Mouse (Mus musculus) erythroblast, embryonic 14.5 days (primary cell): ENCODE results near the gene Pdgfd. TPM values are rescaled to one million over a fixed set of nuclear protein-coding genes. Genes with fewer than 3 reads are reported as not detected.

Source experiments
- H3K27me3 ChIP-seq: 2 replicates; pipeline ENCODE4 v1.6.1; 2012; ENCODE audit warnings: inconsistent platforms; ENCODE audit not compliant: control insufficient read depth
- H3K36me3 ChIP-seq: 2 replicates; pipeline ENCODE4 v1.6.1; 2012; ENCODE audit warnings: mild to moderate bottlenecking, inconsistent platforms; ENCODE audit not compliant: control insufficient read depth
- H3K4me1 ChIP-seq: 2 replicates; pipeline ENCODE4 v1.6.1; 2012; ENCODE audit warnings: inconsistent platforms; ENCODE audit not compliant: control insufficient read depth
- H3K4me3 ChIP-seq: replicated peaks from 2 replicates; pipeline ENCODE3; 2012; ENCODE audit warnings: moderate library complexity, mild to moderate bottlenecking, inconsistent platforms
- H3K9me3 ChIP-seq: 2 replicates; pipeline ENCODE4 v1.6.1; 2012; ENCODE audit warnings: low read length, inconsistent platforms, mixed read lengths; ENCODE audit not compliant: control insufficient read depth
- GATA1 ChIP-seq: IDR thresholded peaks from 2 replicates; pipeline ENCODE4 v1.6.1; 2012; ENCODE audit warnings: low read length, inconsistent platforms, mixed read lengths
- TAL1 ChIP-seq: IDR thresholded peaks from 3 replicates; pipeline ENCODE4 v1.6.1; 2012; ENCODE audit warnings: low read length, inconsistent platforms, mixed read lengths
- polyA plus RNA-seq: library from polyadenylated mRNA; stranded (reverse); fragments of >175 nt; gene quantifications from 2 replicates; pipeline ENCODE4 v1.2.3, GENCODE M21; 2012

The Pdgfd gene
- not detected in 2 replicates for polyA plus RNA-seq

DNA sequence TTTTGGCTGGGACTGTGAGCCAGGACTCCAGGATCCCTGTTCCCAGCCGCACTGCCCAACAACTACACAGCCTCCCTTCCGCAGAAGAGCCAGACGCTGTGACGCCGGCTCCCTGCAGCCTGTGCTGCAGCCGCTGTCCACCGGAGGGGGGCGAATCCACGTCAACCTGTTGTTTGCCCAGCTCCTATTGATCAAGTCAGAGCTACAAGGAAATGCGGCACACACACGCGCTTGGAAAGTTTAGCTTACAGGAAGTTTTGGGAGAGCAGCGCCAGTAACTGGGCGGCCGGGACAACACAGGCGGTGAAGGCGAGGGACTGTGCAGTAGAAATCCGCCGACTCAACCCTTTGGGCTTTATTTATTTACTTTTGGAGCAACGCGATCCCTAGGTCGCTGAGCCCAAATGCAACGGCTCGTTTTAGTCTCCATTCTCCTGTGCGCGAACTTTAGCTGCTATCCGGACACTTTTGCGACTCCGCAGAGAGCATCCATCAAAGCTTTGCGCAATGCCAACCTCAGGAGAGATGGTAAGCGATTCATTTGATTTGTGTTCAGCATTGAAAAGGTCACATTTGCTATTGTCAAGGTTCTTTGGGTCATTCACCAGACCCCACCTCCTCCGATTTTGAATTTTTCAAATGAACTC is at the start of gene Pdgfd:
Gene Pdgfd, plus strand, starts transcription at position 194 of the 647 bp plus-strand sequence.
- H3K27me3 ChIP-seq: peaks cover 9% of the 10 kb centered on the region
- no peaks in the 10 kb centered on the region for H3K9me3 ChIP-seq
- H3K4me3 ChIP-seq: peak within 1 kb of the TSS; percentile 53
- no peaks in the 10 kb centered on the region for H3K36me3 ChIP-seq
- TF ChIP-seq TAL1 (no peak), GATA1 (no peak)
- H3K4me1 ChIP-seq: no peaks in the 10 kb centered on the region

DNA sequence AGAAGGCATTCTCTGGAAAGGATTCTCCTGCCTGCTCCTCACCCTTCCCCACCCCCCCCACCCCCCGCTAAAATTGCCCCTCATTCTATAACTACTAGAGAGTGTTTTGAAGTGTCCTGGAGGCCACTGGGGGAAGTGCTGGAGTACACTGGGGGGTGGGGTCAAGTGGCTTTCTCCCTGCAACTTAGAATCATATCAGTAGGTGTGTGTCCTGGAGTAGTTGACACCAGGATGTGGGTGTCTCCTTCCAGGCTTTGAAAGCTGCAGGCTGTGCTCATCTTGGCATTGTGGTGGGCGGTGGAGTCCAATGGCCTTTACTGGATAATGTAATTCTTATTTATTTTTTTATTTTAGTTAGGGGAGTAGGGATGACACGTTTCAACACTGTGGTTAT is 651 bp downstream of the Pdgfd start:
- Histone ChIP-seq H3K9me3 (no peaks in the 10 kb centered on the region), H3K27me3 (peaks cover 9% of the 10 kb centered on the region), H3K4me3 (peak overlapping the region; percentile 53), H3K4me1 (no peaks in the 10 kb centered on the region), H3K36me3 (no peaks in the 10 kb centered on the region)
- TF ChIP-seq GATA1: no peak
- no peak for TF ChIP-seq TAL1

DNA sequence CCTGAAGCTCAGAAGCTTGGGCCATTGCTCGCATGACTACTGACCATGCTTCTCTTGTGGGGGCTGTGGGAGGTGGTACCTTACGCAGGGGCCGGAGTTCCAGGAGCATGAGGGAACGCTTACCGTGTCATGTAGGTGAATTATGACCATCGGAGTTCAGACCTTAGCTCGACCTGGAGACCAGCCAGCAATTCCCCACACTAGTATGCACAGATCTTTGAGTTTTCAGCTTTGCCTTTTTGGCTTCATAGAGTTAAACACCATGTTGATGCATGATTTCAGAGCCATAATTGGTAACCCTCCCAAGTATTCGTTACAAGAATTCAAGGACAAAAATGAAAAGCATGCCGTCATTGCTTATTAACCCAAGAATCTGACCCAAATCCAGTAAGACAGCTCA is 2.6 kb downstream of the Pdgfd start:
- no peaks in the 10 kb centered on the region for H3K4me1 ChIP-seq
- no peaks in the 10 kb centered on the region for H3K36me3 ChIP-seq
- TF ChIP-seq TAL1 (no peak), GATA1 (no peak)
- no peak overlapping the region for H3K4me3 ChIP-seq
- no peaks in the 10 kb centered on the region for H3K9me3 ChIP-seq
- H3K27me3 ChIP-seq: peaks cover 9% of the 10 kb centered on the region

DNA sequence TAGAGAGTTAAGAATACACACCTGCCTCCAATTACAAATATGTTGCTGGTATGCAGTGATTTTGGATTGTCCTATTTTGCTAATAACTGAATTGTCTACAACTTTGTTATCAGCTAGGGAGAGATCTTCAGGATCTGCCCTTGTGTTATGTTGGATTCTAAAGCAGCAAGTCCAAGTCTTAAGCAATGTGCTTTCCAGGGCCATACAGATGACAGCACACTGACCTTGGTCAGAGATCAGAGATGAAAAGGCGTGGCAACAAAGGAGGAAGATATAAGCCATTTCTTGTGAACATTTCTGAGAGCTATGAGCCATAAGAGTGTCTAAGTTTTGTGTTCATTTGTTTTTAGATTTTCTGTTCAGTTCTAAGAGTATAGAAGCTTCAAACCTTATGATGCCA is 4.9 kb downstream of the Pdgfd start:
- no peaks in the 10 kb centered on the region for H3K9me3 ChIP-seq
- no peaks in the 10 kb centered on the region for H3K36me3 ChIP-seq
- no peak for TF ChIP-seq GATA1
- no peak for TF ChIP-seq TAL1
- peaks cover 5% of the 10 kb centered on the region for H3K27me3 ChIP-seq
- no peak overlapping the region for H3K4me3 ChIP-seq
- H3K4me1 ChIP-seq: no peaks in the 10 kb centered on the region

DNA sequence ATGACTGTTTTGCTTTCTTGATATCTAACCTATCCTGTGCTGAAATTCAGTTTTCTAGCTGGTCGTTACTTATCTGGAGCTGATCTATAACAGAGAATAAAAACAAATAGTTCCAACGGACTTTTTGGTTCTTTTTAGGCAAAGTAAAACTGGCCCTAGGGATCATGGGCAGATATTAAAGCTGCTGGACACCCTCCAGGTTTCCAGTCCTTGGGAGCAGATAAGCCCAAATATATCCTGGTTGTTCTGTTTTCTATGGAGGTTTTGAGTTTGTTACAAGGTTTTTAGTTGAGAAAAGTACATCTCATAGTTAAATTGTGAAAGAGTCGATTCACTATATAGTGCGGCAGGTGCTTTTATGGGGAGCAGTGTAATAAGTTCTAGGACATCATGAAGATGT is 7.3 kb downstream of the Pdgfd start:
- no peak for TF ChIP-seq GATA1
- TF ChIP-seq TAL1: no peak
- H3K36me3 ChIP-seq: no peaks in the 10 kb centered on the region
- H3K27me3 ChIP-seq: no peaks in the 10 kb centered on the region
- no peaks in the 10 kb centered on the region for H3K4me1 ChIP-seq
- H3K9me3 ChIP-seq: no peaks in the 10 kb centered on the region
- no peak overlapping the region for H3K4me3 ChIP-seq

DNA sequence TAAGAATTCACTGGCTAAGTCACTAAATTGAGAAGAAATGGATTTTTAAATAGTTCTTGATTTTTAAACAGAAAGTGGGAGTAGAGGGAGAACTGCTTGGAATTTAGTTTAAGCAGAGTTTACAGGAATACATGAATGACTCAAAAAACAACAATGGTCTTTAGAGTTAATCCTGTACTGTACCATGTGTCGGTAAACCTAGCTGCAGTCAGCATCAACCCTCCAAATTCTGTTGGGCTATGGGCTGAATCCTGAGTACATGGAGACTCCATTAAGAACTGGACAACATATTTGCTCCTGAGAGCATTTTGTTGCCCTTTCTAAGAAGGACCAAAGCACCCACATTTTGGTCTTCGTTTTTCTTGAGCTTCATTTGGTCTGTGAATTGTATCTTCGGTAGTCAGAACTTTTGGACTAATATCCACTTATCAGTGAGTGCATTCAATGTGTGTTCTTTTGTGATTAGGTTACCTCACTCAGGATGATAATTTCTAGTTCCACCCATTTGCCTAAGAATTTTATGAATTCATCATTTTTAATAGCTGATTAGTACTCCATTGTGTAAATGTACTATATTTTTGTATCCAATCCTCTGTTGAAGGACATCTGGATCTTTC is 14.0 kb downstream of the Pdgfd start:
- TF ChIP-seq GATA1: no peak
- TF ChIP-seq TAL1: no peak
- Histone ChIP-seq H3K9me3 (no peaks in the 10 kb centered on the region), H3K36me3 (no peaks in the 10 kb centered on the region), H3K4me1 (peaks cover 9% of the 10 kb centered on the region), H3K27me3 (no peaks in the 10 kb centered on the region), H3K4me3 (no peak overlapping the region)

DNA sequence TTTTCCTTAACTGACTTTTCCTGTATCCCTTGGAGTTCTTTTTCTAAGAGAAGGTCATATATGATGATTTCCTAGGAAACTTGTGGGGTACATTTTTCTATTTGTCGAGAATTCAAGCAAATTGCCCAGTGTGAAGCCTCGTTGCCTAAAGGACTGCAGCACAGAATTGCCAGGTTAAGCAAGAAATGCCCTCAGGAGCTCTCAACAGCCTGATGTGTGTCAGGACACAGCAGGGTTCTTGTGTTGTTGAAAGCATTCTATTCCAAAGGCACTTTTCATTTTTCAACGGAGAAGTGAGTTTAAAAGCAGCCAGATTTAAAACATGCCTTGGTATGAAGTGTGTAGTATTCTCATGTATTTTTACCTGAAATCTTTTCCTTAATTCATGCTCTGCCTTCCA is 19.6 kb downstream of the Pdgfd start:
- peaks cover 3% of the 10 kb centered on the region for H3K4me1 ChIP-seq
- H3K9me3 ChIP-seq: no peaks in the 10 kb centered on the region
- no peak overlapping the region for H3K4me3 ChIP-seq
- H3K27me3 ChIP-seq: no peaks in the 10 kb centered on the region
- H3K36me3 ChIP-seq: no peaks in the 10 kb centered on the region
- TF ChIP-seq GATA1: no peak
- no peak for TF ChIP-seq TAL1

DNA sequence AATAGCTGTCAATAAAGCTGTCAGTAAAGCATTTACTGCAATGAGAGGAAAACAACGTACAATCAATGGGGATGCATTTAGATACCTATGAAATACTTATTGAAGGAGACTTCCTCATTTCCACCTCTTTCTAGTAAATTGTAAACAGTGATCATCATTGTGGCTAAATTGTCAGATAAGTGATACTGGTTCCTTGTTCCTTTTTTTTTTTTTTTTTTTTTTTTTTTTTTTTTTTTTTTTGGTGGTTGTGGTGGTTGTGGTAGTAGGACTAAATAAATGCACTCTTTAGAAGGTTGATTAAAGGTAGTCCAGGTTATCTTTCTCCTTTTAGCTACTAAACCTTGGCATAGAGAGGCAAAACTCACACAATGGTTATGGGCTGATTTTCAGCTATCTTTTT is 25.0 kb downstream of the Pdgfd start:
- Histone ChIP-seq H3K36me3 (no peaks in the 10 kb centered on the region), H3K27me3 (no peaks in the 10 kb centered on the region), H3K4me3 (no peak overlapping the region), H3K9me3 (no peaks in the 10 kb centered on the region), H3K4me1 (no peaks in the 10 kb centered on the region)
- TF ChIP-seq GATA1 (no peak), TAL1 (no peak)

DNA sequence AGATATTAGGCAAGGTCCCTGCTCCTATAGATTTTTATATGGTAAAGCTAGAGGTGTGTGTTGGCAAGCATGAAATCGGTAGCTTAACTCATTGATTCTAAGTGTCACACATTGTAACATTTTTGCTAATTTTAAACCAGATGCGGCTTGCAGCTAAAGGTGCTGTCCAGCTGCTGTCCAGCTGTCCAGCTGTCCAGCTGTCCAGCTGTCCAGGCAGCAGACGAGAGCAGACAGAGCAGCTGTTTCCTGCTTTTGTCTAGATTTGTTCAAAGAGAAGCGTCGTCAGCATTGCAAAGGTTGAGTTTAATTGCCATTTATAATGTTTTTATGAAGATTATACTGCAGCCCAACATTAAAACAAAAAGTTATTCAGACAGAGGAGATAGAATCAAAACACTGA is 44.5 kb downstream of the Pdgfd start:
- H3K27me3 ChIP-seq: no peaks in the 10 kb centered on the region
- no peak for TF ChIP-seq GATA1
- no peak for TF ChIP-seq TAL1

More for the DNA sequence above, 44.5 kb downstream of the Pdgfd start:
- no peaks in the 10 kb centered on the region for H3K9me3 ChIP-seq
- H3K4me3 ChIP-seq: no peak overlapping the region
- H3K36me3 ChIP-seq: no peaks in the 10 kb centered on the region
- no peaks in the 10 kb centered on the region for H3K4me1 ChIP-seq
